Mouse (Mus musculus) neural tube, embryonic 13.5 days (tissue): Measurements from ENCODE around the gene Rgs9. TPM values are rescaled to one million over a fixed set of nuclear protein-coding genes. Genes with fewer than 3 reads are reported as not detected.

Experiments used
- ATAC-seq: fragments of 200-750 bp; cut with Nextera tagmentation; 2 replicates; pipeline ENCODE4 v1.8.0; 2017; ENCODE audit warnings: low read depth, mild to moderate bottlenecking, moderate TSS enrichment, moderate library complexity
- H3K27ac ChIP-seq: fragments of 300-500 bp; sonication (generic); replicated peaks from 2 replicates; pipeline ENCODE4 v1.5.1; 2015; ENCODE audit warnings: moderate library complexity, mild to moderate bottlenecking, inconsistent platforms
- H3K27me3 ChIP-seq: fragments of 300-500 bp; sonication (generic); 2 replicates; pipeline ENCODE4 v1.6.1; 2015; ENCODE audit warnings: mild to moderate bottlenecking, inconsistent platforms
- H3K36me3 ChIP-seq: fragments of 300-500 bp; sonication (generic); 2 replicates; pipeline ENCODE4 v1.6.1; 2015; ENCODE audit warnings: mild to moderate bottlenecking, inconsistent platforms
- H3K4me1 ChIP-seq: fragments of 300-500 bp; sonication (generic); replicated peaks from 2 replicates; pipeline ENCODE4 v1.6.1; 2015; ENCODE audit warnings: inconsistent platforms
- H3K4me2 ChIP-seq: fragments of 300-500 bp; sonication (generic); 2 replicates; pipeline ENCODE4 v1.6.1; 2015; ENCODE audit warnings: inconsistent platforms, mild to moderate bottlenecking, moderate library complexity
- H3K4me3 ChIP-seq: fragments of 300-500 bp; sonication (generic); 2 replicates; pipeline ENCODE4 v1.5.1; 2015; ENCODE audit warnings: mild to moderate bottlenecking, inconsistent platforms
- H3K9ac ChIP-seq: fragments of 300-500 bp; sonication (generic); 2 replicates; pipeline ENCODE4 v1.6.1; 2015; ENCODE audit warnings: moderate library complexity, mild to moderate bottlenecking, inconsistent platforms
- H3K9me3 ChIP-seq: fragments of 300-500 bp; sonication (generic); 2 replicates; pipeline ENCODE4 v1.6.1; 2016; ENCODE audit warnings: inconsistent platforms
- WGBS: fragments of 180-500 bp; shearing (Covaris S2); methylation state at CpG from one replicate; pipeline ENCODE4 v1.1.7; 2015; 5-methylcytosine and 5-hydroxymethylcytosine counted together
- polyA plus RNA-seq: library from polyadenylated mRNA; unstranded; fragments of >200 nt; fragmentation: Nextera tagmentation; extraction: Ambion mirVana; gene quantifications from 2 replicates; pipeline ENCODE4 v1.2.1, GENCODE M21; 2015

The Rgs9 gene
- polyA plus RNA-seq, 1 experiment from 2014 or later = 4.4 TPM

GRCm38 (mm10) chr11:109187631-109188184 is 110.2 kb downstream of the Rgs9 start:
- ATAC-seq = no peak
- Histone ChIP-seq H3K4me3 (no peak overlapping the region), H3K9ac (no peak overlapping the region), H3K4me2 (no peak overlapping the region), H3K27ac (no peak overlapping the region), H3K36me3 (no peaks in the 10 kb centered on the region), H3K4me1 (no peaks in the 10 kb centered on the region), H3K9me3 (no peaks in the 10 kb centered on the region), H3K27me3 (no peaks in the 10 kb centered on the region)
- 77% methylated on average over 6 of the region's 6 CpGs for WGBS

- H3K4me3 ChIP-seq = no peak overlapping the region
- H3K27me3 ChIP-seq = no peaks in the 10 kb centered on the region
- WGBS = 64% methylated on average over 7 of the region's 7 CpGs
- no peak overlapping the region for H3K27ac ChIP-seq
- H3K9me3 ChIP-seq = no peaks in the 10 kb centered on the region
- peaks cover 12% of the 10 kb centered on the region for H3K4me1 ChIP-seq
- H3K4me2 ChIP-seq = no peak overlapping the region
- H3K9ac ChIP-seq = no peak overlapping the region
- ATAC-seq = no peak
- H3K36me3 ChIP-seq = no peaks in the 10 kb centered on the region
Observed at GRCm38 (mm10) chr11:109181118-109181517, 116.8 kb downstream of the Rgs9 start.

- H3K4me2 ChIP-seq = no peak overlapping the region
- no peak for ATAC-seq
- H3K27ac ChIP-seq = no peak overlapping the region
- H3K27me3 ChIP-seq = no peaks in the 10 kb centered on the region
- 94% methylated on average over 11 of the region's 11 CpGs for WGBS
- no peaks in the 10 kb centered on the region for H3K36me3 ChIP-seq
- peaks cover 12% of the 10 kb centered on the region for H3K4me1 ChIP-seq
- H3K9ac ChIP-seq = no peak overlapping the region
- H3K9me3 ChIP-seq = no peaks in the 10 kb centered on the region
- no peak overlapping the region for H3K4me3 ChIP-seq
Observed at GRCm38 (mm10) chr11:109180290-109180689, 117.6 kb downstream of the Rgs9 start.

- H3K27me3 ChIP-seq = no peaks in the 10 kb centered on the region
- peaks cover 12% of the 10 kb centered on the region for H3K4me1 ChIP-seq
- no peak overlapping the region for H3K27ac ChIP-seq
- WGBS = 54% methylated on average over 8 of the region's 8 CpGs
- H3K9me3 ChIP-seq = no peaks in the 10 kb centered on the region
- H3K4me2 ChIP-seq = no peak overlapping the region
- H3K9ac ChIP-seq = no peak overlapping the region
- H3K36me3 ChIP-seq = no peaks in the 10 kb centered on the region
- no peak; the same call in 1 of the 2 replicates for ATAC-seq
- no peak overlapping the region for H3K4me3 ChIP-seq
Observed at GRCm38 (mm10) chr11:109178788-109179518, 119.0 kb downstream of the Rgs9 start.

GRCm38 (mm10) chr11:109175376-109175969 is 122.5 kb downstream of the Rgs9 start:
- Histone ChIP-seq H3K4me2 (no peak overlapping the region), H3K27ac (no peak overlapping the region), H3K9me3 (0 out of 2 replicates have a peak, but pooled peaks cover 4% of the 10 kb centered on the region), H3K27me3 (no peaks in the 10 kb centered on the region), H3K9ac (no peak overlapping the region), H3K36me3 (no peaks in the 10 kb centered on the region), H3K4me3 (no peak overlapping the region), H3K4me1 (peaks cover 5% of the 10 kb centered on the region; the same call in 1 of the 2 replicates)
- ATAC-seq = no peak
- 94% methylated on average over 8 of the region's 8 CpGs for WGBS

Other genes with a start within 250 kb of the Rgs9 start
- not detected in 2 replicates for gene E030025P04Rik, start 153.8 kb downstream of the Rgs9 start, polyA plus RNA-seq
- gene Gna13, start 64.7 kb upstream of the Rgs9 start, polyA plus RNA-seq = 16.6 and 16.8 TPM in 2 replicates
- not detected in 2 replicates for gene 9930022D16Rik, start 115.8 kb upstream of the Rgs9 start, polyA plus RNA-seq
- 49.1 and 61.1 TPM in 2 replicates for gene Amz2, start 127.8 kb upstream of the Rgs9 start, polyA plus RNA-seq
- gene Arsg, start 175.2 kb upstream of the Rgs9 start, polyA plus RNA-seq = 3.0 and 3.7 TPM in 2 replicates
- 3.3 and 4.0 TPM in 2 replicates for gene Slc16a6, start 175.5 kb upstream of the Rgs9 start, polyA plus RNA-seq